Mouse (Mus musculus) ES-E14 (cell line): ENCODE data around the gene Lmo1.

Source experiments
- CHD2 ChIP-seq: IDR thresholded peaks from 2 replicates; pipeline ENCODE4 v1.6.1; 2014; ENCODE audit warnings: mild to moderate bottlenecking, low read depth, low read length, inconsistent platforms
- HCFC1 ChIP-seq: IDR thresholded peaks from 2 replicates; pipeline ENCODE4 v1.6.1; 2012; ENCODE audit warnings: low read length, inconsistent platforms, borderline replicate concordance; ENCODE audit not compliant: insufficient read depth
- MAFK ChIP-seq: IDR thresholded peaks from 2 replicates; pipeline ENCODE4 v1.6.1; 2014; ENCODE audit warnings: mild to moderate bottlenecking, low read depth, low read length, inconsistent platforms; ENCODE audit not compliant: insufficient read depth
- ZC3H11A ChIP-seq: IDR thresholded peaks from 2 replicates; pipeline ENCODE4 v1.6.1; 2012; ENCODE audit warnings: low read depth, mild to moderate bottlenecking, inconsistent platforms, low read length, borderline replicate concordance
- ZNF384 ChIP-seq: IDR thresholded peaks from 2 replicates; pipeline ENCODE4 v1.6.1; 2012; ENCODE audit warnings: low read depth, low read length, inconsistent platforms

GRCm38 (mm10) chr7:109218977-109219271 lies 43.9 kb upstream of the Lmo1 start:
- TF ChIP-seq HCFC1 (no peak), ZNF384 (no peak), ZC3H11A (no peak), CHD2 (no peak), MAFK (no peak)
